Mouse (Mus musculus) spleen, embryonic (tissue): ENCODE measurements around the gene Wrap73.

Experiments
- CTCF ChIA-PET: fragments of 350-600 bp; sonication (Branson Sonifier 250); formaldehyde crosslinking; loops from one replicate; lab custom pipeline; 2022; lab: Charles Lee

The Wrap73 gene

DNA sequence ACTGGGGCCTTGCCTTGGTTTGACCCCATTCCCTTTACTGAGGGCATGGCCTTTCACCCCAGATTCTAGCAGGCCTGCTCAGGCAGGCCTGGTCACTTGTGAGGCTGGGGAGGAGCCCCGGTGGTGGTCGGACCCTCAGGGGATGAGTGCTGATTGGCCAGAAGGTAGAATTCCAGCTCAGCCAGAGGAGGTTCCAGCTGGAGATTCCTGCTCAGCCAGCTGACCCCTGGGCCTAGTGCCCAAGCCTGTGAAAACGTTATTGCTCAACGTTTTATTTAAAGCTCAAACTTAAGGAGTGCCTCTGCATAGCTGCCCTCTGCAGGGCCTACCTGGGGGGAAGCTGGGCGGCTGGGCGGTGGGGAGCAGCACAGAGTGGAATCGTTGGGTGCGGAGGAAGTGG is 35.1 kb downstream of the Wrap73 start:
- CTCF ChIA-PET, result no interaction called here

DNA sequence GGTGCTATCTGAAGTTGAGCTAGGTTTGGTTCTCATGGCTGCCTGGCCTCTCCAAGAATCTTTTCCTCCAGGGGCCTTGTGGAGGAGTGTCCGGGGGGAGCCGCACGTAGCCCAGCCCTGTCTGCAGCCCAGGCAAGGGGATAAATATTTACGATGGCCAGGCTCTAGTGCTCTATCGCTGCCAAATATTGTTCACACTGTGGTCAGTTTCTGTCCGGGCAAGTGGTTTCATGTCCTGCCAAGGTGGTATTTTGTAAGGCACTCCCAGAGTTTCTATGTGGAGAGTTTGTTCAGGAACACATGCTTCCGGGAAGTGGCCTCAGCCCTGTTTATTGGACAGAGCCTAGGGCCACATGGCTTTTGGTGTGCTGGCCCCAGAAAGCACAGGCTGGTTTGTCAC is 38.8 kb downstream of the Wrap73 start:
- CTCF ChIA-PET, result no interaction called here

DNA sequence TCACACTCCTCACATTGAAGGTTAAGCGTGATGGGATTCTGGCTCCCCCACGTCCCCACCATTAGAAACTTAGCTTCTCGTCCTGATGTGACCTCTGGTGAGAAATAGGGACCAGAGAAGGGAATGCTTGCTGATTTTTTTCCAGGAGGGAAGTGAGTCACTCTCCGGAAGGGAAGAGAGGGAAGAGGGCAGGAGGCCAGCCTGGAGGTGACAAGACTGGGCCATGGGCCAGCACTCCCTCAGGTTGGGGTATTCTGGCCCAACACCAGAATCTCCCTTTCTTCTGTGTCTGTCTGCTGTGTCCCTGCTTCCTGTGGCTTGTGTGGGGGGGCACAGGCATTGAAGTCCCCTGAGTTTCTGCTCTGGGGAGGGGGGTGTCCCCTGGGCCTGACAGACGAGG is 41.4 kb downstream of the Wrap73 start:
- CTCF ChIA-PET, result no interaction called here

DNA sequence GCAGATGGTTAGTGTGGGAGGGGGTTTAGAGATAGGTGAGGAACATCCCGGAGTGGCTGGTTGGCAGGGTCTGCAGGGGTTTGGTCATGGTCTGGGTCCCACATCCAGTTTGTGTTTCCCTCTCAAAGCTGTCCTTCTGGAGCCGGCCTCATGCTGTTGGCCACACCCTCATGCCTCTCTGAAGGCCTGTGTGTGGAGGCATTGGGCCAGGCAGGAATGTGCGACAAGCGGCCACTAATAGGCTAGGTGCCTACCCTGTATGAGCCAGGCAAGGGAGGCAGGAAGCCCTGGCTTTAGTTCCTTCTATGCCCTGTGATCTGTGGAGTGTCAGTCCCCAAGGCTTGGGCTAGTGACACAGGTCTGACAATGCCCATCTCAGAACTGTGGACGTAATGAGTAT is 42.8 kb downstream of the Wrap73 start:
- CTCF ChIA-PET, result no interaction called here

DNA sequence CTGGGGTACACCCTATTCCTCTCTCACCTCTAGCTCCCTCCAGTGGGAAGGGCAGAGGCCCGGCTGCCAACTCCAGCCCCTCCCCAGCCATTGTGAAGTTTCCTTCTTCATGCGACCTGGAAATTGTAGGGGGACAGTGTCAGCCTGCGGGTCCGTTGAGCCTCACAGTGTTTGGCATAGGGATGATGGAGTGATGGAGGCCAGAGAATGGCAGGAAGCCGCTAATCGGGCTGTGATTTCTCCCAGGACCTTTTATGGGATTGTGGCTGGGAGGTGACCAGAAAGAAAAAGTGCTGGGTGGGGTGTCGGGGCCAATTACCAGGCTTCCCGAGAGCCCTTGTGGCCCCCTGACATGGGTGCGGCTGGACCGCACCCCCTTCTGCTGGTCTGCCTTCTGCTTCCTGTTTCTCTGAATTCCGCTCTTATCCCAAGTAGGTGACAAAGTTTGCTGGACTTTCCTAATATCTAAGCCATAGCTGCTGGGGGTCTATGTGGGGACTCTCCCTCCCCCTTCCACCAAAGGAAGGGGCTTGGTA is 43.9 kb downstream of the Wrap73 start:
- CTCF ChIA-PET, result no interaction called here

DNA sequence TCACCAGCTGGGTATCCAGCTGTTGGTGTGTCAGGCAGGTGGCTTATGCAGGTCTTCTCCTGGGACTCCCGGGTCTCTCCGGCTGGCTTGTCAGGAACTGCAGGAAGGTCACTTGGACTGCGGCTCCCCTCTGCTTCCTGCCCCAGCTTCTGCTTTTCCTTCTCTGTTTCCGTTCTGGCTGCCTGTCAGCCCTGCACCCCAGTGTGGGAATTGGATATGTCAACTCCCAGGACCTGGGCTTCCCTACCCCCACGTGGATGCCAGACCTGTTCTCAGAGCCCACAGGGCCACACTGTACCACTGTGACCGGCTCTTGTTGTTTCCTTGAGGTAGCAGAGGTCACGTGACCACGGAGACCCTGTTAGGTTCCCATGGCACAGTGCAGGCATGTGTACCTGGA is 46.8 kb downstream of the Wrap73 start:
- CTCF ChIA-PET, result no interaction called here

DNA sequence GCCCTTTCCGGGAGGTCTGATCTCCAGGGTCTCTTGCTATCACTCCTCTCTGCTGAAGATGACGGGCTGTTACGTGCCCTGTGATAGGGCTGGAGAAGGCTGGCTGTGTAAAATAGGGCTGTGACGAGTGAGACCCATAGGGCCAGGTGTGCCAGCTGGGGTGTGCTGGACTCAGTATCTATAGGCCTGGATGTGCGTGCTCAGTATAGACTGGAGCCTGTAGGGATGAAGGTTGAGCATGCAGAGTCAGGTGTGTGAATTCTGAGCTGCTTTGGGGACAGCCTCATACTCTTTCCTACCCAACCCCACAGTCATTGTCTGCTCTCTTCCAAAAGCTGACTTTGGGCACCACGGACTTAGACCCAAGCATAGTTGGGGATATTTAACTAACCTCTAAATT is 55.8 kb downstream of the Wrap73 start:
- CTCF ChIA-PET, result no interaction called here

DNA sequence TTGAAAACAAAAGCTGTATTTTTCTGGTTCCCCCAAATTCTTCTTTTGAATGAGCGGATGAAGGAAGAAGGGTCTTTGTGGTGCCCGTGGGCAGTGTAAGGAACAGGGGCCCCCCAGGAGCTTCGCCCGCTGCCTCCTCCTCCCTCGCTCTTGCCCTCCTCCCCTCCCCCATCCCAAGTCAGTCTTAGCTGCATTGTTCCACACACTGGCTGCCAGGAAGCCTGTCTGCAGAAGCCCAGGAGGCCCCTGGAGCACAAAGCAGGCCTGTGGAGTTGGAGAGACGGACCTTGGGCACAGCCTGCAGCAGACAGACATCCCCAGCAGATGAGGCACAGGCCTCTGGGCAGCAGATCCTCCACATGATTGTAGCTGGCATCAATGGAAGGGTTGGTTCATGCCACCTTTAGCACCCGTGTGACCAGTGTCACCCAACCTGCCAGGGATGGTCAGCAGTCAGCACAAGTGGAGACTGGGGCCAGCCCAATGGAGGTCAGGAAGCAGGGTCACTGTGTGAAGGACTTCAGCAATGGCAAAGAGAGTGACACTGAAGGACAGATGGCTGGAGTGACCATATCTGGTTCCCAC is 56.3 kb downstream of the Wrap73 start:
- CTCF ChIA-PET, result no interaction called here

DNA sequence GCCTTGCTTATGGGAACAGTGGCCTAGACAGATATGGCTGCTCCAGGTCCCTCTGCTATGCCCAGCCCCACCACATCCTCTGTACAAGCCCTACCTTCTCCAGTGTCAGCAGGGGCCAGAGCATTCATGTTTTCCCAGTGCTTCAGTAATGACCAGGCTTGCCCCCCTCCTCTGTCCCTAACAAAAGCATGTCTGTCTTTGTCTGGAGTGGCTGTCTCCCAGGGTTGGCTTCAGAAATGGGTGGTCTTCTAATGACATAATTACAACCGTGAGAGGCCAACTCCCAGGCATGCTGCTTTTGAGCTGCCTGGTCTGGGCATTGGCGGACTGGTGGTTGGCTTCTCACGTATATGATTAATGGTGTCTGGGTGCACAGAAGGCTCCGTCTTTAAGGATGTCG is 59.3 kb downstream of the Wrap73 start:
- CTCF ChIA-PET, result no interaction called here

DNA sequence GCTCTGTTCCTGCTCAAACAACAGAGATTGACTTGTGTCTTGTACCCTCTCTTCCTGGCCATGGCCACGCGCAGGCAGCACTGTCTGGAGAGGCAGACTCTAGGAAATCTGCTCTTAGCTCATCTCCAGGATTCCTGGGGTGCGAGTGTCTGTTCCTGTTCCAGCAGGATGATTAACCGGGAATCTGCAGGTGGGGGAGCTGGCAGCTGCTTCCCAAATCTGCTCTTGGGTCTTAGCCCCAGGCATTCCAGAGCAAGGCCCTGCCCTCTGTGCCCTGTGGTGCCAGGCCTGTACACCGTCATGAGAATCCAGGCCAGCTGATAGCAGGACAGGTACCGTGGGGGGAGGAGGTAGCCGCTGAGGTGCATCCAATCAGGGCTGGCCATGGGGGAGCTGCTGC is 62.4 kb downstream of the Wrap73 start:
- CTCF ChIA-PET, result no interaction called here

DNA sequence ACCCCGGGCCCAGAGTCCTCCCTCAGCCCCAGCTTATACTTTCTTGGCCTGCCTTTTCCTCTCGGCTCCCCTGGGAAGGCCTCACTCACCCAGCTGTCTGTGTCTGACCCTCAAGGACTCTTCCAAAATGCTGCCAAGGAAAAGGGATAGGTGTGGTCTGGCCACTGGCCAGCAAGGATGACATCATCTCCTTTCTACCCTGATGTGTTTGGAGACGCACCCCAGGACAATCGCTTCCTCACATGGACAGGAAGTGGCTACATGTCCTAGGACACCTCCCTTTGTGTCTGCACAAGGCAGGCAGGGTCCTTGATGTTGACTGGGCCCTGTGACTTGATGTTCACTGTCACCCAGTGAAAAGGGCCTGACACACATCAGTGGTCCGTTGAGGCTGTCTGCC is 63.2 kb downstream of the Wrap73 start:
- CTCF ChIA-PET, result no interaction called here

DNA sequence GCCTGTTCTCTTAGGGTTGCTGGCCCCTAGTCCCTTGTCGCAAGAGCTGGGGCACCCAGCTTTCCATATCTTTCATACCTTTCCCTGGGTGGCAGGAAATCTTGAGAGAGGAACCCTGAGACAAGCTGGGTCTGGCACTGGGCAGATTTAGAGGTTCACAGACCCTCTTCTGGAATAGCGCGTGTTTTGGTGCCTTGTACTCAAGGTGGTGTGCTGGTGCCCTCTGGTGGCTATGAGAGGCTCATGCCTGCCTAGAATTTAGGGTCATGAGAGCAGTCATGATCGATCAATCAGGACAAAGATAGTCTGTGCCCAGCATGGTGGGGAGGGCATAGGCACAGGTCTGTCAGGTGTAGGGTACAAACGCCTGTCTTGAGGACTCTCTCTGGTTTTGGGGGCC is 65.1 kb downstream of the Wrap73 start:
- CTCF ChIA-PET, result no interaction called here

DNA sequence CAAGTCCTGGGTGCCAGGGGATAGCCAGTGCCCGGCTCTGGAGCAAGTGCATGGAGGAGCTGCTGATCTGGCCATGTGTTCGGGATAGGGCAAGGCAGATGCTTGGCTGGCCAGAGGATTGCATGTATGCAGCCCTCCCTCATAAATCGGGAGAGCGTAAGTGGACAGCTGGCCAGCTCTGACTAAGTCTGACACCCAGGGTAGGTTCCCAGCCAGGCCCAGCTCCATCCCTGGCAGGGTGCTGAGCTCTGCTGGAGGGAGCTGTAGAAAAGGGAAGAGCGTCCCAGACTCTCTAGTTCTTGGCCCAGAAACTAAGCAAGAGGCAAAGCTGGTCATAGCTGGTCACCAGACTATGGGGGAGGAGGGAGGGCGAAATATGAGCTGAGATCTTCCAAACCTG is 66.9 kb downstream of the Wrap73 start:
- CTCF ChIA-PET, result interaction anchor here (0.5 kb wide), 1 partner anchor 144 kb away, joined by 3 read pairs; no protein-coding TSS in a partner anchor

DNA sequence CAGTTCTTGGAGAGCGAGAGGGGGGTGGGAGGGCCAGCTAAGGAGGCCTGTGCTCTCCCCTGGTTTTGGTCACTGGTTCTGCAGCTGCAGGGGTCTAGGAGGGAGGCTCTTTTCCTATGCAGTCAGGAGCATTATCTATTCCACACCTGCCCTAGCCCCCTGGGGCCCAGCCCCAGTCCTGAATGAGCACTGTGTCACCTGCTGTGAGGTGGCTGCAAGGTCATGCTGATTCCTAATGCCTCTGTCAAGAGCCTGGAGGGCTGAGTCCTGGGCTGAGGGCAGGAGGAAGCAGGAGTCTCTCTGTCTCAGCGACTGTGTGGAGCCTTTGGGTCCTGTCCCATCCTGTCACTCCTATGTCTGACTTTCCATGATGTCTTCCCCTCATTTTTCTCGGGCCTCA is 67.7 kb downstream of the Wrap73 start:
- CTCF ChIA-PET, result no interaction called here

DNA sequence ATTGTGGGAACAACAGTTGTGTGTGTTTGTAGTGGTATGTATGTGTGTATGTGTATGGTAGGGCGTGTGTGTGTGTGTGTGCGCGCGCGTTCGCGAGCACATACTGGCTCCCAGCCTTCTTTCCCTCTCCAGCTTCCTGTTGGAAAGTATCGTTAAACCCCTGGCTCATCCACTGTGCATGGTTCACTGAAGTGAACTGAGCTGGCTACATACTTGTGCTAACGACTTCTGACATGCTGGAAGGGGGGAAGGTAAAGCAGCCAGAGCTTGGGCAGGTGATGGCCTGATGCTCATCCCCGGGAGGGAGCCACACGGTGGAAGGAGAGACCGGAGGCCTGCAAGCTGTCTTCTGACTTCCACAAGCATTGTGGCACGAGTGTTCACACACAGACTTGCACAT is 69.3 kb downstream of the Wrap73 start:
- CTCF ChIA-PET, result no interaction called here

DNA sequence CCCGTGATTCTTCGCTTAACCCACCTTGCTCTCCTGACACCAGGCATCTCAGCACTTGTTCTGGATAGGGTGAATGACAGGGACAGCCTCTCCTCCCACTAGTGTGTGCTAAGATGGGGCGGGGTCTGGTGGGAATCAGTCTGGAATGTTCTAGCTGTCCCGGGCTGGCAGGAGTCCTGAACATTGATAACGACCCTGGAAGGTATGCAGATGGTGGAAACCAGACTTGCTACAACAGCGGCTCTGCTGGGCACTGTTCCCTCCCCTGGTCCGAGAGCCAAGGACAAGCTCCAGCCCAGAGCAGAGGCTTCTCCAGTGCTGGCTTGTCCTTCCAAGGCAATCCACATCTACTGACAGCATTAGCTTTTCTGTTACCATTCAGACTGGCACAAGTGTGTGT is 71.4 kb downstream of the Wrap73 start:
- CTCF ChIA-PET, result no interaction called here

DNA sequence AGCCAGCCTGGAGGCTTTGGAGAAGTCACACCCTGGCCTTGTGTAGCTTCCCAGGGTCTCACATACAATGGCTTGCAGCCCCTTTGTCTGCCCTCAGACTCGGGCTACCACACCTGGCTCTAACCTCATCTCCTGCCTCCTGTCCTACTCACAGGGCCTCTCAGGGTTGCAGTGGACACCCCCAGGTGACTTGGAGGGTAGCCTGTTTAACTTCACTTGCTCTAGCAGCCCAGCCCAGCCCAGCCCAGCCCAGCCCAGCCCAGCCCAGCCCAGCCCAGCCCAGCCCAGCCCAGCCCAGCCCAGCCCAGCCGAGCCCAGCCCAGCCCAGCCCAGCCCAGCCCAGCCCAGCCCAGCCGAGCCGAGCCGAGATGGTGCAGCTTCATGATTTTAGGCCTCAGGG is 71.9 kb downstream of the Wrap73 start:
- CTCF ChIA-PET, result no interaction called here
